Mouse (Mus musculus) kidney, postnatal 0 days (tissue): ENCODE data around the gene Gm10282. TPM values are rescaled to one million over a fixed set of nuclear protein-coding genes. Genes with fewer than 3 reads are reported as not detected.

Experiments used
- ATAC-seq: fragments of 200-750 bp; cut with Nextera tagmentation; replicated peaks from 2 replicates; pipeline ENCODE4 v1.8.0; 2017; ENCODE audit warnings: low read depth, moderate number of reproducible peaks, moderate TSS enrichment, moderate library complexity; ENCODE audit not compliant: low FRiP score
- DNase-seq: peaks from one replicate; pipeline ENCODE4 v3.0.0-alpha.2; 2016; ENCODE audit warnings: low spot score
- H3K27ac ChIP-seq: fragments of 300-500 bp; sonication (generic); 2 replicates; pipeline ENCODE4 v1.5.1; 2014; ENCODE audit warnings: mild to moderate bottlenecking
- H3K27me3 ChIP-seq: fragments of 300-500 bp; sonication (generic); 2 replicates; pipeline ENCODE4 v1.6.1; 2014; ENCODE audit warnings: low read length, mixed read lengths; ENCODE audit not compliant: insufficient read depth
- H3K36me3 ChIP-seq: fragments of 300-500 bp; sonication (generic); 2 replicates; pipeline ENCODE4 v1.6.1; 2014; ENCODE audit warnings: low read length, mixed read lengths; ENCODE audit not compliant: insufficient read depth
- H3K4me1 ChIP-seq: fragments of 300-500 bp; sonication (generic); replicated peaks from 2 replicates; pipeline ENCODE4 v1.6.1; 2014; ENCODE audit warnings: antibody characterized with exemption, low read length, mixed read lengths; ENCODE audit not compliant: insufficient read depth
- H3K4me2 ChIP-seq: fragments of 300-500 bp; sonication (generic); 2 replicates; pipeline ENCODE4 v1.6.1; 2014; ENCODE audit warnings: mild to moderate bottlenecking, low read length, moderate library complexity, mixed read lengths
- H3K4me3 ChIP-seq: fragments of 300-500 bp; sonication (generic); replicated peaks from 2 replicates; pipeline ENCODE4 v1.5.1; 2014; ENCODE audit warnings: low read depth, low read length
- H3K9ac ChIP-seq: fragments of 300-500 bp; sonication (generic); 2 replicates; pipeline ENCODE4 v1.6.1; 2014; ENCODE audit warnings: low read depth, low read length
- H3K9me3 ChIP-seq: fragments of 300-500 bp; sonication (generic); replicated peaks from 2 replicates; pipeline ENCODE4 v1.6.1; 2016; ENCODE audit warnings: low read length, inconsistent platforms, mixed read lengths
- CTCF ChIP-seq: IDR thresholded peaks from 2 replicates; pipeline ENCODE4 v1.5.1; 2016; ENCODE audit warnings: antibody characterized with exemption, low read depth, mild to moderate bottlenecking, moderate library complexity
- WGBS: fragments of 180-500 bp; shearing (Covaris S2); extraction: QIAGEN DNeasy Blood & Tissue Kit; methylation state at CpG from one replicate; pipeline ENCODE4 v1.1.7; 2014; 5-methylcytosine and 5-hydroxymethylcytosine counted together
- polyA plus RNA-seq: library from polyadenylated mRNA; unstranded; fragments of >200 nt; fragmentation: Nextera tagmentation; extraction: Ambion mirVana; gene quantifications from 2 replicates; pipeline ENCODE4 v1.2.1, GENCODE M21; 2015

Gene Gm10282
- polyA plus RNA-seq, 1 experiment from 2014 or later = 22.8 TPM

GRCm38 (mm10) chr8:72279151-72279550 is 25.9 kb downstream of the Gm10282 start:
- no peaks in the 10 kb centered on the region for H3K36me3 ChIP-seq
- no peak for TF ChIP-seq CTCF
- no peak for DNase-seq
- no peaks in the 10 kb centered on the region for H3K9me3 ChIP-seq
- no peak overlapping the region for H3K4me2 ChIP-seq
- 82% methylated on average over 7 of the region's 7 CpGs for WGBS
- no peaks in the 10 kb centered on the region for H3K27me3 ChIP-seq
- no peak overlapping the region for H3K9ac ChIP-seq
- H3K4me1 ChIP-seq = no peaks in the 10 kb centered on the region
- no peak overlapping the region for H3K4me3 ChIP-seq
- ATAC-seq = no peak
- H3K27ac ChIP-seq = no peak overlapping the region

- H3K36me3 ChIP-seq = no peaks in the 10 kb centered on the region
- no peak overlapping the region for H3K4me3 ChIP-seq
- H3K4me1 ChIP-seq = no peaks in the 10 kb centered on the region
- 67% methylated on average over 3 of the region's 3 CpGs for WGBS
- no peak for ATAC-seq
- no peak overlapping the region for H3K9ac ChIP-seq
- DNase-seq = no peak
- no peaks in the 10 kb centered on the region for H3K27me3 ChIP-seq
- no peaks in the 10 kb centered on the region for H3K9me3 ChIP-seq
- no peak overlapping the region for H3K4me2 ChIP-seq
- no peak overlapping the region for H3K27ac ChIP-seq
- no peak for TF ChIP-seq CTCF
These were observed 27.8 kb downstream of the Gm10282 start for GRCm38 (mm10) chr8:72277244-72277643.

GRCm38 (mm10) chr8:72273807-72274206 is 31.3 kb downstream of the Gm10282 start:
- no peak for DNase-seq
- 72% methylated on average over 5 of the region's 5 CpGs for WGBS
- H3K9me3 ChIP-seq = no peaks in the 10 kb centered on the region
- no peak for TF ChIP-seq CTCF
- no peaks in the 10 kb centered on the region for H3K27me3 ChIP-seq
- no peaks in the 10 kb centered on the region for H3K4me1 ChIP-seq
- no peaks in the 10 kb centered on the region for H3K36me3 ChIP-seq
- no peak overlapping the region for H3K9ac ChIP-seq
- no peak overlapping the region for H3K4me2 ChIP-seq
- H3K27ac ChIP-seq = no peak overlapping the region
- no peak overlapping the region for H3K4me3 ChIP-seq
- ATAC-seq = no peak

- WGBS = 80% methylated on average over 1 of the region's 1 CpGs
- no peak for TF ChIP-seq CTCF
- Histone ChIP-seq H3K9ac (no peak overlapping the region), H3K27me3 (no peaks in the 10 kb centered on the region), H3K4me2 (no peak overlapping the region), H3K4me3 (no peak overlapping the region), H3K36me3 (no peaks in the 10 kb centered on the region), H3K4me1 (no peaks in the 10 kb centered on the region), H3K9me3 (no peaks in the 10 kb centered on the region), H3K27ac (no peak overlapping the region)
- DNase-seq (no peak), ATAC-seq (no peak)
These were observed 31.8 kb downstream of the Gm10282 start for GRCm38 (mm10) chr8:72273111-72273770.

GRCm38 (mm10) chr8:72272361-72272760 is 32.7 kb downstream of the Gm10282 start:
- no peak overlapping the region for H3K4me2 ChIP-seq
- no peak overlapping the region for H3K4me3 ChIP-seq
- H3K36me3 ChIP-seq = no peaks in the 10 kb centered on the region
- no peak overlapping the region for H3K27ac ChIP-seq
- no peaks in the 10 kb centered on the region for H3K9me3 ChIP-seq
- no peaks in the 10 kb centered on the region for H3K27me3 ChIP-seq
- DNase-seq = peak; percentile 65
- WGBS = 18% methylated on average over 3 of the region's 3 CpGs
- TF ChIP-seq CTCF = peak; percentile 75
- ATAC-seq = no peak
- H3K4me1 ChIP-seq = no peaks in the 10 kb centered on the region
- H3K9ac ChIP-seq = no peak overlapping the region

GRCm38 (mm10) chr8:72271691-72272090 is 33.4 kb downstream of the Gm10282 start:
- H3K4me2 ChIP-seq = no peak overlapping the region
- peak; percentile 18 for DNase-seq
- no peaks in the 10 kb centered on the region for H3K36me3 ChIP-seq
- no peak for ATAC-seq
- H3K4me3 ChIP-seq = no peak overlapping the region
- TF ChIP-seq CTCF = no peak
- H3K27ac ChIP-seq = no peak overlapping the region
- H3K9me3 ChIP-seq = no peaks in the 10 kb centered on the region
- no peak overlapping the region for H3K9ac ChIP-seq
- no peaks in the 10 kb centered on the region for H3K27me3 ChIP-seq
- H3K4me1 ChIP-seq = no peaks in the 10 kb centered on the region
- 38% methylated on average over 3 of the region's 3 CpGs for WGBS
